Mouse (Mus musculus): ENCODE results near the gene Brap. TPM values are rescaled to one million over a fixed set of nuclear protein-coding genes. Genes with fewer than 3 reads are reported as not detected.

The Brap gene
- polyA plus RNA-seq, 1 experiment from 2014 or later: 41.5 TPM

DNA sequence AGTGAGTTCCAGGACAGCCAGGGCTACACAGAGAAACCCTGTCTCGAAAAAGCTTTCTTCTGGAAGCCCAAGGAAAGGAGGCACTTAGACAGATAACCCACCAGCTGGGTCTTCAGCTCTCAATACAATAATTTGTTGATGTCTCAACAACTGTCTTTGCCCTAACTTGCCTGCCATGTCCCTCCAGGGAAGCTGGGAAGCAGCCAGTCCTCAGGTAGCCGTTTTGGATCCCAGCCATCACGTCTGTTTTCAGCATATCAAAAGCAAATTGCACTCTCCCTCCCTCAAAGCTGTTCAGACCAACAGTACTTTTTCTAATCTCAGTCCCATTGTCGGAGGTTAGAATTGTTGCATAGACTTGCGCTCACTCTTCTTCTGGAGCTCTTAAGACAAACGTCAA lies 3.7 kb downstream of the Brap start:
- Histone ChIP-seq H3K4me1 (replicated peaks; ENCODE audit: control insufficient read depth, insufficient read depth, low read length) (peaks cover 21% of the 10 kb centered on the region), H3K4me2 (replicated peaks) (no peak overlapping the region), H3K27ac (no peak overlapping the region), H3K27me3 (ENCODE audit: control insufficient read depth, insufficient read depth, low read length) (no peaks in the 10 kb centered on the region), H3K9me3 (ENCODE audit: control insufficient read depth, low read length) (no peaks in the 10 kb centered on the region), H3K9ac (no peak overlapping the region), H3K36me3 (replicated peaks; ENCODE audit: control insufficient read depth, insufficient read depth) (peaks cover 62% of the 10 kb centered on the region), H3K4me3 (replicated peaks; ENCODE audit: low read length) (no peak overlapping the region)
- no peak for ATAC-seq (ENCODE audit: low FRiP score)
- no peak for DNase-seq (ENCODE audit: low spot score)
- 92% methylated on average over 6 of the region's 6 CpGs for WGBS

- no peak for DNase-seq (ENCODE audit: low spot score)
- no peaks in the 10 kb centered on the region for H3K27me3 ChIP-seq (ENCODE audit: control insufficient read depth, insufficient read depth, low read length)
- H3K27ac ChIP-seq: no peak overlapping the region
- H3K4me2 ChIP-seq (replicated peaks): no peak overlapping the region
- no peak overlapping the region for H3K4me3 ChIP-seq (replicated peaks; ENCODE audit: low read length)
- no peak overlapping the region for H3K9ac ChIP-seq
- no peak for ATAC-seq (ENCODE audit: low FRiP score)
- WGBS: 98% methylated on average over 9 of the region's 9 CpGs
- H3K9me3 ChIP-seq (ENCODE audit: control insufficient read depth, low read length): no peaks in the 10 kb centered on the region
- peaks cover 15% of the 10 kb centered on the region for H3K4me1 ChIP-seq (replicated peaks; ENCODE audit: control insufficient read depth, insufficient read depth, low read length)
- peaks cover 66% of the 10 kb centered on the region for H3K36me3 ChIP-seq (replicated peaks; ENCODE audit: control insufficient read depth, insufficient read depth)
Observed at GRCm38 (mm10) chr5:121664971-121665370, 4.6 kb downstream of the Brap start.

DNA sequence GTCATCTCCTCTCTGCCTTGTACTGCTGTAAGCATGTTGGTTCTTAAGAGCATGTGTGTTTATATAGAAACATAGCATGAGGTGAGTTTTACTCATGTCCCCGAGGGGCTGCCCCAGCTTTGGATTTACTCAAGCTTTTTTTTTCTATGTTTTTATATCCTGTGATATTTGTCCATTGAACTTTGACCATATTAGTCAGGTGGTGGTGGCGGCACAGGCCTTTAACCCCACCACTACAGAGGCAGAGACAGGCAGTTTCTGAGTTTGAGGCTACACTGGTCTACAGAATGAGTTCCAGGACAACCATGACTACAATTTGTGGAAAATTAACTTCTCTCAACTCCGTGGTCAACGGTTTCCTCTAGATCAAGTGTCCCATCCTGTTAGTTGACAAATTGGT lies 6.7 kb downstream of the Brap start:
- peaks cover 75% of the 10 kb centered on the region for H3K36me3 ChIP-seq (replicated peaks; ENCODE audit: control insufficient read depth, insufficient read depth)
- 94% methylated on average over 4 of the region's 4 CpGs for WGBS

DNA sequence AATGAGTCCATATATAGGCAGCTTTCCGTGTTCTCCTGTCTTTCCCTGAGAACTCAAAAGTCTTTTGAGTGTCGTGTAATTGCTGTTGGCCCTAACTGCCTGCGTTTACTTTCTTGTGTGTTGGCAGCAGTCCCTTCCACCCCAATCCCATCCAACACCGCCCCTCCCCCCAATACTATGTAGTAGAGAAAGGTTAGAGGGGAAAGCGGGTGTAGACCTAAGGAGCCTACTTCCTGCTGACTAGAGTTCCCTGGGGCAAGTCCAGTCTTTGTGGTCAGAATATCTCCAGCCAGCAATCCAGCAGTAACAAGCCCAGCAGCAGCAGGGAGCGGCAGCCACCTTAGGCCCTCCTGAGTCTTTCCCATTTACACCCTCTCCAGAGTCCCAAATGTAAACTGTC lies 8.0 kb downstream of the Brap start:
- no peaks in the 10 kb centered on the region for H3K9me3 ChIP-seq (ENCODE audit: control insufficient read depth, low read length)
- peaks cover 76% of the 10 kb centered on the region for H3K36me3 ChIP-seq (replicated peaks; ENCODE audit: control insufficient read depth, insufficient read depth)
- H3K27me3 ChIP-seq (ENCODE audit: control insufficient read depth, insufficient read depth, low read length): no peaks in the 10 kb centered on the region
- no peak overlapping the region for H3K9ac ChIP-seq
- DNase-seq (ENCODE audit: low spot score) (no peak), ATAC-seq (ENCODE audit: low FRiP score) (no peak)
- H3K4me2 ChIP-seq (replicated peaks): no peak overlapping the region
- 83% methylated on average over 6 of the region's 6 CpGs for WGBS
- H3K4me1 ChIP-seq (replicated peaks; ENCODE audit: control insufficient read depth, insufficient read depth, low read length): no peaks in the 10 kb centered on the region
- no peak overlapping the region for H3K27ac ChIP-seq
- H3K4me3 ChIP-seq (replicated peaks; ENCODE audit: low read length): no peak overlapping the region

More for the DNA sequence above, 6.7 kb downstream of the Brap start:
- Histone ChIP-seq H3K4me3 (replicated peaks; ENCODE audit: low read length) (no peak overlapping the region), H3K4me1 (replicated peaks; ENCODE audit: control insufficient read depth, insufficient read depth, low read length) (peaks cover 2% of the 10 kb centered on the region; the same call in 1 of the 2 replicates), H3K9me3 (ENCODE audit: control insufficient read depth, low read length) (no peaks in the 10 kb centered on the region), H3K4me2 (replicated peaks) (no peak overlapping the region), H3K27me3 (ENCODE audit: control insufficient read depth, insufficient read depth, low read length) (no peaks in the 10 kb centered on the region), H3K9ac (no peak overlapping the region), H3K27ac (no peak overlapping the region)
- ATAC-seq (ENCODE audit: low FRiP score) (no peak), DNase-seq (ENCODE audit: low spot score) (no peak)

DNA sequence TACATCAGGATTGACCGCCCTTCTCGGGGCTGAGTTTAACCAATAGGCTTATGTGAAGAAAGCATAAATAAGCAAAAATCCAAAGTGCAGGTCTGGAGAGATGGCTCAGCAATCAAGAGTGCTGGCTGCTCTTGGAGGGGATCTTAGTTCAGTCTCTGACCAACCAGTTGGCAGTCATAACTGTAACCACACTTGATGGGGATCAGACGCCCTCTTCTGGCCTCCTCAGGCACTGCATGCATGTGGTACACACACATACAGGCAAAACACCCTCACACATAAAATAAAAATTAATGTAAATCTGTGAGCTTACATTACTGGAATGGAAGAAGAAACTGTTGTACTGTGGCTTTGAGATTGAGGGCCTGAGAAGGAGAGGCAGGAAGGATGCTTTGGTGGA lies 10.0 kb downstream of the Brap start:
- DNase-seq (ENCODE audit: low spot score): no peak
- H3K27ac ChIP-seq: no peak overlapping the region
- no peaks in the 10 kb centered on the region for H3K9me3 ChIP-seq (ENCODE audit: control insufficient read depth, low read length)
- ATAC-seq (ENCODE audit: low FRiP score): no peak
- H3K27me3 ChIP-seq (ENCODE audit: control insufficient read depth, insufficient read depth, low read length): no peaks in the 10 kb centered on the region
- H3K4me1 ChIP-seq (replicated peaks; ENCODE audit: control insufficient read depth, insufficient read depth, low read length): no peaks in the 10 kb centered on the region
- no peak overlapping the region for H3K4me3 ChIP-seq (replicated peaks; ENCODE audit: low read length)
- H3K9ac ChIP-seq: no peak overlapping the region
- no peak overlapping the region for H3K4me2 ChIP-seq (replicated peaks)
- peaks cover 75% of the 10 kb centered on the region for H3K36me3 ChIP-seq (replicated peaks; ENCODE audit: control insufficient read depth, insufficient read depth)
- 79% methylated on average over 3 of the region's 3 CpGs for WGBS

- H3K4me1 ChIP-seq (replicated peaks; ENCODE audit: control insufficient read depth, insufficient read depth, low read length): no peaks in the 10 kb centered on the region
- no peaks in the 10 kb centered on the region for H3K9me3 ChIP-seq (ENCODE audit: control insufficient read depth, low read length)
- WGBS: 98% methylated on average over 2 of the region's 2 CpGs
- no peak overlapping the region for H3K27ac ChIP-seq
- ATAC-seq (ENCODE audit: low FRiP score) (no peak), DNase-seq (ENCODE audit: low spot score) (no peak)
- no peak overlapping the region for H3K4me2 ChIP-seq (replicated peaks)
- no peaks in the 10 kb centered on the region for H3K27me3 ChIP-seq (ENCODE audit: control insufficient read depth, insufficient read depth, low read length)
- H3K4me3 ChIP-seq (replicated peaks; ENCODE audit: low read length): no peak overlapping the region
- H3K36me3 ChIP-seq (replicated peaks; ENCODE audit: control insufficient read depth, insufficient read depth): peaks cover 99% of the 10 kb centered on the region
- no peak overlapping the region for H3K9ac ChIP-seq
Observed at GRCm38 (mm10) chr5:121682250-121682649, 21.9 kb downstream of the Brap start.

GRCm38 (mm10) chr5:121685495-121685894 lies 25.1 kb downstream of the Brap start:
- H3K27me3 ChIP-seq (ENCODE audit: control insufficient read depth, insufficient read depth, low read length): no peaks in the 10 kb centered on the region
- H3K27ac ChIP-seq: no peak overlapping the region
- H3K9ac ChIP-seq: no peak overlapping the region
- 87% methylated on average over 6 of the region's 6 CpGs for WGBS
- ATAC-seq (ENCODE audit: low FRiP score): no peak
- H3K36me3 ChIP-seq (replicated peaks; ENCODE audit: control insufficient read depth, insufficient read depth): peaks cover 78% of the 10 kb centered on the region
- no peak overlapping the region for H3K4me3 ChIP-seq (replicated peaks; ENCODE audit: low read length)
- H3K4me1 ChIP-seq (replicated peaks; ENCODE audit: control insufficient read depth, insufficient read depth, low read length): no peaks in the 10 kb centered on the region
- H3K9me3 ChIP-seq (ENCODE audit: control insufficient read depth, low read length): no peaks in the 10 kb centered on the region
- DNase-seq (ENCODE audit: low spot score): no peak
- H3K4me2 ChIP-seq (replicated peaks): no peak overlapping the region

- no peak for DNase-seq (ENCODE audit: low spot score)
- ATAC-seq (ENCODE audit: low FRiP score): no peak
- no peak overlapping the region for H3K4me2 ChIP-seq (replicated peaks)
- H3K27ac ChIP-seq: no peak overlapping the region
- H3K27me3 ChIP-seq (ENCODE audit: control insufficient read depth, insufficient read depth, low read length): no peaks in the 10 kb centered on the region
- WGBS: 83% methylated on average over 15 of the region's 15 CpGs
- no peak overlapping the region for H3K4me3 ChIP-seq (replicated peaks; ENCODE audit: low read length)
- H3K9me3 ChIP-seq (ENCODE audit: control insufficient read depth, low read length): no peaks in the 10 kb centered on the region
- H3K36me3 ChIP-seq (replicated peaks; ENCODE audit: control insufficient read depth, insufficient read depth): peaks cover 70% of the 10 kb centered on the region
- no peaks in the 10 kb centered on the region for H3K4me1 ChIP-seq (replicated peaks; ENCODE audit: control insufficient read depth, insufficient read depth, low read length)
- H3K9ac ChIP-seq: no peak overlapping the region
Observed at GRCm38 (mm10) chr5:121686113-121686898, 25.9 kb downstream of the Brap start.

DNA sequence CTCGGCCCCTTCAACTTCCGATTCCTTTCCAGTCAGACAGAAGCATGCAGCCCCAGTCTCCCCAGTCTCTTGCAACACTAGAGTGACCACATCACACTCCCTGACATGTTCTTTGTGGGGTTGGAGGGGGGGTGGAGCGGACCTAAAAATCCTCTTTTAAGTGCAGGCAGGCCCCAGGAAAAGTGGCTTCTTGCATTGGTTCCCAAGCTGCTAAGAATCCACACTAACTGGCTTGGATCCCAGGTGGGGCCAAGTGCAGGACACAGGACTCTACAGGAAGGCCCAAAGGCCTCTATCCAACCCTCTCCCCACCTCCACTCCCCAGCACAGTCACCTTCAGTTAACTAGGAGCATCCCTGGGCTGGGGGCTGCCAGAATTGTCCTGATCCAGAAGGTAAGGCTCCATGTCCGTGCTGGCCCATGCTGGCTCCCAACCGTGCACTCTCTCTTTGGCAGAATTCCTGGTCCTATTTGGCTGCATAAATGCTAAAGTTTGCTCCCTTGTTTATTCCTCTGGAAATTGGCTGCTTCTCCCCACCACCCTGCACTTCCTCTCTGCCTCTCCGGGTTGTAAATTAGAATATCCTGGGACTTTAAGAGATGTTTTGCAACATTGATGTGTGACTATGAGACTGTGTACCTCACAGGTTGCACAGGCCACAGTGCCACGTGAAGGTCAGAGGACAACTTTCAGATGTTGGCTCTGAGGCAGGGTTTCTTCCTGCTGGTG lies 30.3 kb downstream of the Brap start:
- Histone ChIP-seq H3K4me2 (replicated peaks) (no peak overlapping the region), H3K27me3 (ENCODE audit: control insufficient read depth, insufficient read depth, low read length) (no peaks in the 10 kb centered on the region), H3K9me3 (ENCODE audit: control insufficient read depth, low read length) (no peaks in the 10 kb centered on the region), H3K4me1 (replicated peaks; ENCODE audit: control insufficient read depth, insufficient read depth, low read length) (no peaks in the 10 kb centered on the region), H3K27ac (no peak overlapping the region), H3K9ac (no peak overlapping the region), H3K4me3 (replicated peaks; ENCODE audit: low read length) (no peak overlapping the region), H3K36me3 (replicated peaks; ENCODE audit: control insufficient read depth, insufficient read depth) (peaks cover 28% of the 10 kb centered on the region)
- DNase-seq (ENCODE audit: low spot score) (no peak), ATAC-seq (ENCODE audit: low FRiP score) (no peak)
- WGBS: 80% methylated on average over 7 of the region's 7 CpGs
